Mouse (Mus musculus) heart, postnatal 0 days (tissue): Measurements from ENCODE around the gene Naa38. TPM values are rescaled to one million over a fixed set of nuclear protein-coding genes. Genes with fewer than 3 reads are reported as not detected.

Experiments used
- ATAC-seq: fragments of 200-750 bp; cut with Nextera tagmentation; 2 replicates; pipeline ENCODE4 v1.8.0; 2017; ENCODE audit warnings: low read depth, moderate number of reproducible peaks, moderate library complexity; ENCODE audit not compliant: insufficient read depth
- DNase-seq: peaks from one replicate; pipeline ENCODE4 v3.0.0-alpha.2; 2016; ENCODE audit warnings: low spot score
- H3K27ac ChIP-seq: fragments of 300-500 bp; sonication (generic); 2 replicates; pipeline ENCODE4 v1.5.1; 2014; ENCODE audit warnings: low read depth, mild to moderate bottlenecking
- H3K27me3 ChIP-seq: fragments of 300-500 bp; sonication (generic); 2 replicates; pipeline ENCODE4 v1.6.1; 2014; ENCODE audit warnings: low read length, mixed read lengths; ENCODE audit not compliant: control insufficient read depth, insufficient read depth
- H3K36me3 ChIP-seq: fragments of 300-500 bp; sonication (generic); replicated peaks from 2 replicates; pipeline ENCODE4 v1.6.1; 2014; ENCODE audit warnings: low read length, mixed read lengths; ENCODE audit not compliant: control insufficient read depth, insufficient read depth
- H3K4me1 ChIP-seq: fragments of 300-500 bp; sonication (generic); 2 replicates; pipeline ENCODE4 v1.6.1; 2014; ENCODE audit warnings: antibody characterized with exemption; ENCODE audit not compliant: control insufficient read depth, insufficient read depth
- H3K4me2 ChIP-seq: fragments of 300-500 bp; sonication (generic); 2 replicates; pipeline ENCODE4 v1.6.1; 2014; ENCODE audit warnings: low read depth, mild to moderate bottlenecking, low read length, moderate library complexity
- H3K4me3 ChIP-seq: fragments of 300-500 bp; sonication (generic); 2 replicates; pipeline ENCODE4 v1.5.1; 2014; ENCODE audit warnings: low read depth, low read length
- H3K9ac ChIP-seq: fragments of 300-500 bp; sonication (generic); replicated peaks from 2 replicates; pipeline ENCODE4 v1.6.1; 2014; ENCODE audit warnings: low read depth, low read length, mixed read lengths
- H3K9me3 ChIP-seq: fragments of 300-500 bp; sonication (generic); replicated peaks from 2 replicates; pipeline ENCODE4 v1.6.1; 2016; ENCODE audit warnings: low read length; ENCODE audit not compliant: control insufficient read depth
- CTCF ChIP-seq: IDR thresholded peaks from 2 replicates; pipeline ENCODE4 v1.5.1; 2016; ENCODE audit warnings: antibody characterized with exemption, control low read depth, low read depth
- EP300 ChIP-seq: IDR thresholded peaks from 2 replicates; pipeline ENCODE4 v1.6.1; 2016; ENCODE audit warnings: antibody characterized with exemption, low read depth
- WGBS: fragments of 180-500 bp; shearing (Covaris S2); extraction: QIAGEN DNeasy Blood & Tissue Kit; methylation state at CpG from one replicate; pipeline ENCODE4 v1.1.7; 2014; 5-methylcytosine and 5-hydroxymethylcytosine counted together
- polyA plus RNA-seq: library from polyadenylated mRNA; unstranded; fragments of >200 nt; fragmentation: Nextera tagmentation; extraction: Ambion mirVana; gene quantifications from 2 replicates; pipeline ENCODE4 v1.2.1, GENCODE M21; 2015
- total RNA-seq: library from RNA; depleted of rRNA; stranded (reverse); fragments of >200 nt; gene quantifications from 2 replicates; pipeline ENCODE4 v1.2.3, GENCODE M21; 2014; ENCODE audit warnings: low replicate concordance

Gene Naa38
- total and polyA plus RNA-seq, 2 experiments from 2014 or later, result 64.9 to 171 TPM

DNA sequence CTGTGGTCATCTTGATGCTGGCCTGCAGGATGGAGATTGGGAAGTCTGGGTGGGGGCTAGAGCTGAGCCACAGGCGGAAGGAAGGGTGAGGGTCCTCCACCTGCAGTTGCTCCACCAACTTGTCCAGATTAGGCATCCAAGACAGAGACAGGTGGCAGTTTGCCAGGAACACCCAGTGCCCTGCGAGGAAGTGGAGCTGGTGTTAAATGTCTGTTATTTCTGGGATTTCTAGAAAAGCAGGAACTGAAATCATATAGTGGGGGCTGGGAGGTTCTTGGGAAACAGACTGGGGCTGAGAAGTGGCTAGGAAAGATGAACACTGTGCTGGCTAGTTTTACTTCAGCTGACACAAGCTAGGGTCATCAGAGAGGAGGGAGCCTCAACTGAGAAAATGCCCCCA lies 34.0 kb downstream of the Naa38 start:
- Histone ChIP-seq H3K4me3 (no peak overlapping the region), H3K9me3 (no peaks in the 10 kb centered on the region), H3K36me3 (no peaks in the 10 kb centered on the region), H3K27me3 (no peaks in the 10 kb centered on the region), H3K27ac (no peak overlapping the region), H3K4me2 (no peak overlapping the region), H3K4me1 (no peaks in the 10 kb centered on the region), H3K9ac (no peak overlapping the region)
- DNase-seq (no peak), ATAC-seq (no peak)
- WGBS, result 25% methylated on average over 2 of the region's 2 CpGs
- no peak for TF ChIP-seq CTCF
- TF ChIP-seq EP300, result no peak

GRCm38 (mm10) chr11:69430631-69431030 lies 35.3 kb downstream of the Naa38 start:
- no peak overlapping the region for H3K27ac ChIP-seq
- H3K4me2 ChIP-seq, result no peak overlapping the region
- no peaks in the 10 kb centered on the region for H3K27me3 ChIP-seq
- H3K9me3 ChIP-seq, result no peaks in the 10 kb centered on the region
- H3K9ac ChIP-seq, result no peak overlapping the region
- TF ChIP-seq CTCF (no peak), EP300 (no peak)
- no peaks in the 10 kb centered on the region for H3K4me1 ChIP-seq
- WGBS, result 85% methylated on average over 15 of the region's 15 CpGs
- H3K4me3 ChIP-seq, result no peak overlapping the region
- ATAC-seq (no peak), DNase-seq (no peak)
- no peaks in the 10 kb centered on the region for H3K36me3 ChIP-seq

- Histone ChIP-seq H3K9ac (no peak overlapping the region), H3K4me1 (no peaks in the 10 kb centered on the region), H3K36me3 (no peaks in the 10 kb centered on the region), H3K9me3 (no peaks in the 10 kb centered on the region), H3K4me3 (no peak overlapping the region), H3K27me3 (no peaks in the 10 kb centered on the region), H3K4me2 (no peak overlapping the region), H3K27ac (no peak overlapping the region)
- DNase-seq, result peak; percentile 89
- ATAC-seq, result peak; percentile 81
- TF ChIP-seq EP300 (no peak), CTCF (peak; percentile 87)
- 35% methylated on average over 11 of the region's 11 CpGs for WGBS
Measured at GRCm38 (mm10) chr11:69431829-69432639, 36.7 kb downstream of the Naa38 start.

DNA sequence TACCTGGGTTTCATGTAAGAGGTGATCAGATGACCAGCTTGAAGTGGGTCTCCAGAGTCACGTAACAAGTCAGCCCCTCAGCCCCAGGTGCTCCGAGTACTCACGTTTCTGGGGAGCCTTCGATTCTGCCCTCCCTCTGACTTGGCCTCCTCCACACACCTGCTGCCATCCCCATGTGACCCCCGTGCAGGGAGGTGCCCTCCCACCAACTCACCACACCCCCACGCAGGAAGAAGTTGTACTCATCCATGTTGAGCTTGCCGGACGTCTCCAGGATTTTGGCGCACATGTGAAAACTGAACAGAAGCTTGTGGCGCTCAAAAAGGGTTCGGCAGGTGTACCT lies 37.3 kb downstream of the Naa38 start:
- no peaks in the 10 kb centered on the region for H3K27me3 ChIP-seq
- no peak overlapping the region for H3K27ac ChIP-seq
- H3K4me1 ChIP-seq, result no peaks in the 10 kb centered on the region
- H3K9ac ChIP-seq, result no peak overlapping the region
- no peak for DNase-seq
- H3K4me3 ChIP-seq, result no peak overlapping the region
- ATAC-seq, result no peak
- H3K36me3 ChIP-seq, result no peaks in the 10 kb centered on the region
- no peak for TF ChIP-seq EP300
- no peak for TF ChIP-seq CTCF
- WGBS, result 68% methylated on average over 11 of the region's 11 CpGs
- H3K4me2 ChIP-seq, result no peak overlapping the region
- no peaks in the 10 kb centered on the region for H3K9me3 ChIP-seq

GRCm38 (mm10) chr11:69433189-69433588 lies 37.9 kb downstream of the Naa38 start:
- no peak for ATAC-seq
- Histone ChIP-seq H3K9me3 (no peaks in the 10 kb centered on the region), H3K27ac (no peak overlapping the region), H3K4me2 (no peak overlapping the region), H3K27me3 (no peaks in the 10 kb centered on the region), H3K36me3 (no peaks in the 10 kb centered on the region), H3K4me1 (no peaks in the 10 kb centered on the region), H3K9ac (no peak overlapping the region), H3K4me3 (no peak overlapping the region)
- WGBS, result 69% methylated on average over 6 of the region's 6 CpGs
- no peak for DNase-seq
- TF ChIP-seq CTCF (no peak), EP300 (no peak)

GRCm38 (mm10) chr11:69437291-69437690 lies 42.0 kb downstream of the Naa38 start:
- H3K4me2 ChIP-seq, result no peak overlapping the region
- TF ChIP-seq EP300 (no peak), CTCF (no peak)

More at GRCm38 (mm10) chr11:69437291-69437690, 42.0 kb downstream of the Naa38 start:
- Histone ChIP-seq H3K27me3 (no peaks in the 10 kb centered on the region), H3K4me3 (no peak overlapping the region), H3K36me3 (no peaks in the 10 kb centered on the region), H3K27ac (no peak overlapping the region), H3K4me1 (no peaks in the 10 kb centered on the region), H3K9me3 (no peaks in the 10 kb centered on the region), H3K9ac (no peak overlapping the region)
- DNase-seq (no peak), ATAC-seq (no peak)
- WGBS, result 44% methylated on average over 3 of the region's 3 CpGs
